Mouse (Mus musculus): ENCODE measurements around the gene Mrpl48. TPM values are rescaled to one million over a fixed set of nuclear protein-coding genes. Genes with fewer than 3 reads are reported as not detected.

The Mrpl48 gene
- polyA plus RNA-seq, 1 experiment from 2014 or later, result 69.4 TPM

GRCm38 (mm10) chr7:100501027-100501843 lies 106.9 kb downstream of the Mrpl48 start:
- Histone ChIP-seq H3K27ac (replicated peaks) (no peak overlapping the region), H3K27me3 (no peaks in the 10 kb centered on the region), H3K4me1 (0 out of 2 replicates have a peak, but pooled peaks cover under 1% of the 10 kb centered on the region), H3K4me2 (replicated peaks) (no peak overlapping the region), H3K4me3 (no peak overlapping the region), H3K9me3 (no peaks in the 10 kb centered on the region), H3K36me3 (peaks cover 8% of the 10 kb centered on the region; the same call in 1 of the 2 replicates), H3K9ac (replicated peaks) (no peak overlapping the region)
- ATAC-seq (ENCODE audit: low FRiP score, low read depth), result no peak
- 74% methylated on average over 6 of the region's 6 CpGs for WGBS

- H3K4me1 ChIP-seq, result peaks cover 9% of the 10 kb centered on the region
- peaks cover 8% of the 10 kb centered on the region; the same call in 1 of the 2 replicates for H3K36me3 ChIP-seq
- H3K27ac ChIP-seq (replicated peaks), result no peak overlapping the region
- no peaks in the 10 kb centered on the region for H3K9me3 ChIP-seq
- no peak overlapping the region for H3K4me3 ChIP-seq
- WGBS, result 73% methylated on average over 16 of the region's 16 CpGs
- H3K9ac ChIP-seq (replicated peaks), result no peak overlapping the region
- H3K4me2 ChIP-seq (replicated peaks), result no peak overlapping the region
- no peak for ATAC-seq (ENCODE audit: low FRiP score, low read depth)
- H3K27me3 ChIP-seq, result no peaks in the 10 kb centered on the region
Measured at GRCm38 (mm10) chr7:100500276-100500977, 107.7 kb downstream of the Mrpl48 start.

- Histone ChIP-seq H3K36me3 (peaks cover 8% of the 10 kb centered on the region; the same call in 1 of the 2 replicates), H3K4me3 (no peak overlapping the region), H3K27me3 (peaks cover 2% of the 10 kb centered on the region; the same call in 1 of the 2 replicates), H3K4me2 (replicated peaks) (no peak overlapping the region), H3K4me1 (peaks cover 15% of the 10 kb centered on the region), H3K27ac (replicated peaks) (no peak overlapping the region), H3K9me3 (no peaks in the 10 kb centered on the region), H3K9ac (replicated peaks) (no peak overlapping the region)
- ATAC-seq (ENCODE audit: low FRiP score, low read depth), result no peak
Measured at GRCm38 (mm10) chr7:100499465-100499864, 108.6 kb downstream of the Mrpl48 start.

GRCm38 (mm10) chr7:100497982-100498381 lies 110.1 kb downstream of the Mrpl48 start:
- peaks cover 29% of the 10 kb centered on the region for H3K4me1 ChIP-seq
- ATAC-seq (ENCODE audit: low FRiP score, low read depth), result no peak
- no peak overlapping the region for H3K4me3 ChIP-seq
- no peaks in the 10 kb centered on the region for H3K9me3 ChIP-seq
- peaks cover 17% of the 10 kb centered on the region for H3K27me3 ChIP-seq
- no peak overlapping the region for H3K9ac ChIP-seq (replicated peaks)
- H3K27ac ChIP-seq (replicated peaks), result no peak overlapping the region
- peaks cover 8% of the 10 kb centered on the region; the same call in 1 of the 2 replicates for H3K36me3 ChIP-seq
- no peak overlapping the region for H3K4me2 ChIP-seq (replicated peaks)
- WGBS, result 95% methylated on average over 13 of the region's 13 CpGs

GRCm38 (mm10) chr7:100497402-100497801 lies 110.7 kb downstream of the Mrpl48 start:
- H3K4me1 ChIP-seq, result peaks cover 35% of the 10 kb centered on the region
- no peak overlapping the region for H3K4me2 ChIP-seq (replicated peaks)
- no peaks in the 10 kb centered on the region for H3K9me3 ChIP-seq
- no peak overlapping the region for H3K9ac ChIP-seq (replicated peaks)
- no peak overlapping the region for H3K4me3 ChIP-seq
- H3K27me3 ChIP-seq, result peaks cover 22% of the 10 kb centered on the region
- peaks cover 8% of the 10 kb centered on the region; the same call in 1 of the 2 replicates for H3K36me3 ChIP-seq
- no peak for ATAC-seq (ENCODE audit: low FRiP score, low read depth)
- no peak overlapping the region for H3K27ac ChIP-seq (replicated peaks)
- WGBS, result 81% methylated on average over 4 of the region's 4 CpGs

DNA sequence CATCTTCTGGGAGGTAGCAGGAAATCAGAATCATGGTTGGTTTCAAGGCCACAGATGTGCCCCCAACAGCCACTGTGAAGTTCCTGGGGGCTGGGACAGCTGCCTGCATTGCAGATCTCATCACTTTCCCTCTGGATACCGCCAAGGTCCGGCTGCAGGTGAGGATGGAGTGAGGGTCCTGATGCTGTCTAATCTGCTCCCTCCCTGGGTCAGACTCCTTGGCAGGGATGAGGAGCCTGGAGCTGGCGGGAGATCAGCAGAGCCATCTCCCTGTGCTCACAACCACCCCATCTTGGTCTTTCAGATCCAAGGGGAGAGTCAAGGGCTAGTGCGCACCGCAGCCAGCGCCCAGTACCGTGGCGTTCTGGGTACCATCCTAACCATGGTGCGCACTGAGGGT lies 111.3 kb downstream of the Mrpl48 start:
- Histone ChIP-seq H3K4me2 (replicated peaks) (no peak overlapping the region), H3K4me3 (no peak overlapping the region), H3K9ac (replicated peaks) (no peak overlapping the region), H3K36me3 (peaks cover 8% of the 10 kb centered on the region; the same call in 1 of the 2 replicates), H3K27me3 (peaks cover 28% of the 10 kb centered on the region), H3K4me1 (peaks cover 37% of the 10 kb centered on the region), H3K9me3 (no peaks in the 10 kb centered on the region), H3K27ac (replicated peaks) (no peak overlapping the region)
- 99% methylated on average over 9 of the region's 9 CpGs for WGBS
- no peak for ATAC-seq (ENCODE audit: low FRiP score, low read depth)

DNA sequence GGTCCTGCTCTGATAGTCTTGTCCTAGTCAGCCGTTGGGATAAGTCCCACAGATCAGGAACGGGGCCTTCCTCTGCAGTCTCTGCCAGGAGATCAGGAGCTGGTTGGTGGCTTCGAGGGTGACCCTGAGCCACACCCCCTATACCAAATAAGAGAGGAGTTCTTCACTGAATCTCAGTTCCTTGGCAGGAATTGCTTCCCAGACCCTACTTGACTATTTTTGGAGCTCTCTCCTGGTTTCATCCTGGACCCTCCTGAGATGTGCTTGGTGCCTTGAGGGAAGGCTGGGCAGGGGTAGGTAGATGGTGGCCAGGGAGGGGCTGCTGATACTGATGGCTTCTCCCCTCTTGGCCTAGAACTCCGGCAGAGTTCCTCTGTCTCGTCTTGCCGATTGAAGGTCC lies 111.7 kb downstream of the Mrpl48 start:
- ATAC-seq (ENCODE audit: low FRiP score, low read depth), result no peak
- Histone ChIP-seq H3K27me3 (peaks cover 29% of the 10 kb centered on the region), H3K27ac (replicated peaks) (peak overlapping the region; percentile 55), H3K9ac (replicated peaks) (no peak overlapping the region), H3K4me2 (replicated peaks) (peak overlapping the region; percentile 35; the same call in 1 of the 2 replicates), H3K4me3 (no peak overlapping the region), H3K4me1 (peaks cover 37% of the 10 kb centered on the region), H3K36me3 (peaks cover 8% of the 10 kb centered on the region; the same call in 1 of the 2 replicates), H3K9me3 (no peaks in the 10 kb centered on the region)
- 80% methylated on average over 6 of the region's 6 CpGs for WGBS

Other genes with a start within 250 kb of the Mrpl48 start
- gene C2cd3, start 236.1 kb downstream of the Mrpl48 start, polyA plus RNA-seq (2016; fragmentation: Nextera tagmentation; extraction: Ambion mirVana), result 39.5 and 41.0 TPM in 2 replicates
- gene Ppme1, start 236.0 kb downstream of the Mrpl48 start, polyA plus RNA-seq (2016; fragmentation: Nextera tagmentation; extraction: Ambion mirVana), result 108 and 109 TPM in 2 replicates
- gene Ucp3, start 135.3 kb downstream of the Mrpl48 start, polyA plus RNA-seq (2016; fragmentation: Nextera tagmentation; extraction: Ambion mirVana), result not detected in 2 replicates
- 68.6 and 87.1 TPM in 2 replicates for gene Ucp2, start 115.0 kb downstream of the Mrpl48 start, polyA plus RNA-seq (2016; fragmentation: Nextera tagmentation; extraction: Ambion mirVana)
- gene Dnajb13, start 93.3 kb downstream of the Mrpl48 start, polyA plus RNA-seq (2016; fragmentation: Nextera tagmentation; extraction: Ambion mirVana), result 0.37 and 0.93 TPM in 2 replicates
- 15.6 and 17.8 TPM in 2 replicates for gene Coa4, start 71.2 kb downstream of the Mrpl48 start, polyA plus RNA-seq (2016; fragmentation: Nextera tagmentation; extraction: Ambion mirVana)
- gene Rab6a, start 891 bp downstream of the Mrpl48 start, polyA plus RNA-seq (2016; fragmentation: Nextera tagmentation; extraction: Ambion mirVana), result 162 and 179 TPM in 2 replicates
- 3.8 and 4.7 TPM in 2 replicates for gene Plekhb1, start 54.1 kb upstream of the Mrpl48 start, polyA plus RNA-seq (2016; fragmentation: Nextera tagmentation; extraction: Ambion mirVana)
- gene Fam168a, start 98.3 kb upstream of the Mrpl48 start, polyA plus RNA-seq (2016; fragmentation: Nextera tagmentation; extraction: Ambion mirVana), result 52.6 and 59.0 TPM in 2 replicates

Data from midbrain, embryonic 12.5 days (tissue).